Mouse (Mus musculus) adrenal gland, postnatal 14 days (tissue): ENCODE measurements around the gene Olfr1134. TPM values are rescaled to one million over a fixed set of nuclear protein-coding genes. Genes with fewer than 3 reads are reported as not detected.
"Not testable (repeated sequence)": the region's sequence is repeated elsewhere in the genome, so short reads cannot be mapped to it uniquely, and the experiment has no call there.

Experiments used
- DNase-seq: peaks from one replicate; pipeline ENCODE4 v3.0.0; 2021; ENCODE audit warnings: mixed read lengths
- long read RNA-seq, 2 experiments: library from polyadenylated mRNA; stranded (forward); transcript quantifications; one replicate each; pipeline ENCODE4 v2.0.0; 2021
- total RNA-seq: library from RNA; stranded (reverse); gene quantifications from 2 replicates; pipeline ENCODE4 v1.2.3, GENCODE M21; 2021

Gene Olfr1134
- not detected in 2 replicates for total RNA-seq
- long read RNA-seq, experiment 1: 0 reads
- long read RNA-seq, experiment 2: 0 reads

- DNase-seq: no peak
Measured at GRCm38 (mm10) chr2:87658360-87658759, at the start of gene Olfr1134. TSS of gene Olfr1134 (minus strand) at chr2:87658460.

GRCm38 (mm10) chr2:87693847-87694246, 35.6 kb upstream of the Olfr1134 start, which contains the start of gene Olfr1136:
TSS of gene Olfr1136 (minus strand) at chr2:87693947.
- no peak for DNase-seq

- no peak for DNase-seq
Measured at GRCm38 (mm10) chr2:87673564-87673963, 15.3 kb upstream of the Olfr1134 start, which contains the start of gene Olfr1135. TSS of gene Olfr1135 (minus strand) at chr2:87673664.

DNA sequence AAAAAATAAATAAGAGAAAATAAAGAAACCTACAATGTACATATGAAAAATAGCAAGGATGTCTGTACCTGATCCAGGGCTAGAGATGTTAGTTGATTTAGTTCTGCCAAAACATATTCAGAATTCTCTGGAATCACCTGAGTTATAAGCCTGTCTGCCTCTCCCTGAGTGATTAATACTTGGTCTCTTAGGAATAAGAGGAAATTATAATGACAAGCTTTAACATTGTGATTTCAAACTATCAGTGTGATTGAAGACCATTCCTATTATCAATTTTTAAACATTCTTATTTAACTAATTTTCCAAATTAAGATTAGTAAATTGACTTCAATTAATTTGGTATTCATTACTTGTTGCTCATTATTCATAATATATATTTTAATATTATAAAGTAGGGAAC, 11.0 kb downstream of the Olfr1134 start, which contains the start of gene Olfr1133:
Gene Olfr1133 (minus strand): TSS at position 101 of the 400 bp plus-strand sequence.
- DNase-seq: no peak

DNA sequence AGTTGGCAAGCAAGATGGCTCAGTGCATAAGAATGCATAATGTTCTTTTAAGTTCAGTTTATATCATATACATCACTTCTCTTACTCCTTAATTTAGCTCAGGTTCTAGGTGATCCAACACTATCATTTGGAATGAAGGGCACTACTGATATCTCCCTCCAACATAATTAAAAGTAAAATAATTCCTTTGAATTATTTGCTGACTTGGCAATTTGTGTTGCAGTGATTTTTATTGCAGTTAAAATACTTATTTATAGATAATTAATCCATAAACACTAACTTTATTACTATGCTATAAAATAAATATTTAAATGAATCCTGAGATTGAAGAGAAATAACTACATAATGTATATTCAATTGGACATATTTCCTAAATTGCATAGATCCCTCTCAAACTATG, 15.8 kb downstream of the Olfr1134 start:
- no peak for DNase-seq

DNA sequence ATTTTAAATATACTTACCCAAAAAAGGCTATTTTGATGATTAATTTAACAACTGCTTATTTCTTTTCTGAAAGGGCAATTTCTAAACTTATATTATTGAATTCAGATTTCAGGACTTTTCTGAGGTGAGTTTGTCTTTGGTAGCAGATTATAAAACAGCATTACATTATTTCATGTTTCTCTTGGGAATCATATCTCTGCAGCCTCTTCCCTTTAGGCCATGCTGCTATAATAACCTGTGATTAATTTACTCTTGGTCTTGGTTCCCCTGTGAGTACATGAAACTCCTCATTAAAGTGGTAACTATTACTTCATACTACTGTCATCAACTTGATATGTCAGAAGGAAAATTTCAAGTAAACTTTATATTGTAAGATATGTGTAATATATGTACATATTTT, 20.8 kb downstream of the Olfr1134 start, which contains the start of gene Olfr1132:
Gene Olfr1132 (minus strand): TSS at position 101 of the 400 bp plus-strand sequence.
- no peak for DNase-seq

- DNase-seq: no peak
Measured at GRCm38 (mm10) chr2:87626804-87627203, 31.5 kb downstream of the Olfr1134 start, which contains the start of gene Olfr1131. TSS of gene Olfr1131 (plus strand) at chr2:87627104.

DNA sequence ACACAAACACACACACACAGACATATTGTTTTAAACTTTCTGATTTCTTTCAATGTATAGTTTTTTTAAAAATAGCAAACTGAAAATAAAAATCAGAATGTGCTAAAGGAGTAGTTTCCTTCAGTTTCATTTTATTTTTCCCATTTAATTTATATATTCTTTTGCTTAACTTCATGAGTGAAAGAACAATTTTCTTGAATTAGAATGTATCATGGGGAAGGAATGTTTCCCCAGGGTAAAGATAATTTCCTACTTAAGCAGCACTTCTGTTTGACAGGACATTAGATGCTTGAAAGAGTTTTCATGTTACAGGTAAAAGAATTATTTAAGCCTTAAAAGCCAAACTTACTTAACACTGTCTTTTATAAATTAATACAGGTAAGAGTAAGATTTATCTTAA, 52.3 kb downstream of the Olfr1134 start, which contains the start of gene Olfr1130:
Gene Olfr1130 (plus strand): TSS at position 301 of the 400 bp plus-strand sequence.
- not testable (repeated sequence) for DNase-seq

Other genes starting within 250 kb of the Olfr1134 start
- gene Olfr1123, start 241.8 kb downstream of the Olfr1134 start, total RNA-seq: not detected in 2 replicates
- not detected in 2 replicates for gene Olfr1124, start 228.2 kb downstream of the Olfr1134 start, total RNA-seq
- gene Olfr1126, start 204.5 kb downstream of the Olfr1134 start, total RNA-seq: not detected in 2 replicates
- not detected in 2 replicates for gene Pramel7, start 161.4 kb downstream of the Olfr1134 start, total RNA-seq
- not detected in 2 replicates for gene Pramel6, start 151.9 kb downstream of the Olfr1134 start, total RNA-seq
- gene Olfr153, start 126.7 kb downstream of the Olfr1134 start, total RNA-seq: not detected in 2 replicates
- gene Olfr1128, start 112.9 kb downstream of the Olfr1134 start, total RNA-seq: not detected in 2 replicates
- not detected in 2 replicates for gene Olfr1129, start 84.6 kb downstream of the Olfr1134 start, total RNA-seq
- gene Olfr1130, start 52.2 kb downstream of the Olfr1134 start, total RNA-seq: not detected in 2 replicates
- not detected in 2 replicates for gene Olfr1131, start 31.4 kb downstream of the Olfr1134 start, total RNA-seq
- gene Olfr1132, start 20.9 kb downstream of the Olfr1134 start, total RNA-seq: not detected in 2 replicates
- gene Olfr1133, start 11.1 kb downstream of the Olfr1134 start, total RNA-seq: not detected in 2 replicates
- gene Olfr1135, start 15.2 kb upstream of the Olfr1134 start, total RNA-seq: not detected in 2 replicates
- not detected in 2 replicates for gene Olfr1136, start 35.5 kb upstream of the Olfr1134 start, total RNA-seq
- gene Olfr1137, start 54.7 kb upstream of the Olfr1134 start, total RNA-seq: not detected in 2 replicates
- not detected in 2 replicates for gene Olfr1138, start 81.5 kb upstream of the Olfr1134 start, total RNA-seq
- not detected in 2 replicates for gene Olfr1140, start 85.3 kb upstream of the Olfr1134 start, total RNA-seq
- not detected in 2 replicates for gene Olfr1141, start 95.5 kb upstream of the Olfr1134 start, total RNA-seq
- not detected in 2 replicates for gene Olfr152, start 121.0 kb upstream of the Olfr1134 start, total RNA-seq
- not detected in 2 replicates for gene Olfr1143, start 142.1 kb upstream of the Olfr1134 start, total RNA-seq
- not detected in 2 replicates for gene Olfr1145, start 151.4 kb upstream of the Olfr1134 start, total RNA-seq
- not detected in 2 replicates for gene Olfr1148, start 172.1 kb upstream of the Olfr1134 start, total RNA-seq
- not detected in 2 replicates for gene Olfr1150-ps1, start 185.5 kb upstream of the Olfr1134 start, total RNA-seq
- not detected in 2 replicates for gene Olfr1151, start 197.4 kb upstream of the Olfr1134 start, total RNA-seq
- not detected in 2 replicates for gene Olfr1152, start 208.0 kb upstream of the Olfr1134 start, total RNA-seq
- gene Olfr1153, start 236.5 kb upstream of the Olfr1134 start, total RNA-seq: not detected in 2 replicates
- gene Olfr1154, start 246.7 kb upstream of the Olfr1134 start, total RNA-seq: not detected in 2 replicates